Mouse (Mus musculus) erythroblast, embryonic 14.5 days (primary cell): Measurements from ENCODE around the gene 1700001C19Rik.

ENCODE experiments used
- GATA1 ChIP-seq: IDR thresholded peaks from 2 replicates; pipeline ENCODE4 v1.6.1; 2012; ENCODE audit warnings: low read length, inconsistent platforms, mixed read lengths
- TAL1 ChIP-seq: IDR thresholded peaks from 3 replicates; pipeline ENCODE4 v1.6.1; 2012; ENCODE audit warnings: low read length, inconsistent platforms, mixed read lengths

GRCm38 (mm10) chr17:47408558-47408898 is 28.6 kb downstream of the 1700001C19Rik start:
- TF ChIP-seq GATA1, result no peak
- TF ChIP-seq TAL1, result no peak
